Mouse (Mus musculus): ENCODE data around the gene Gm42688.

DNA sequence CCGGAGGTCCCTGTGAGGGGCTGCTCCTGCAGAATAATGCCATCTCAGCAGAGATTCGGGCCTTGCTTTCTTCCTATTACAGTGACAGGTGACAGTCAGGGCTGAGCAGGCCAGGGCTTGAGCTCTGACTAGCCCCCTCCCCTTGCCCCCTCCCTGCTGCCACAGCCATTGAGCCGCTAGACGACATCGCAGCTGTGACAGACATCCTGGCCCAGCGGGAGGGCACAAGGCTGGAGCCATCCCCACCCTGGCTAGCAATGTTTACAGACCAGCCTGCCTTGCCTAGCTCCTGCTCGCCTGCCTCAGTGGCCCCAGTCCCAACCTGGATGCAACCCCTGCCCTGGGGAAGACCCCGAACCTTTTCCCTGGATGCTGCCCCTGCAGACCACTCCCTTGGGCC, 50.3 kb downstream of the Gm42688 start:
- TF ChIP-seq CTCF (IDR thresholded peaks at IDR 0.05; ENCODE audit: low read depth) (no peak), EP300 (optimal IDR thresholded peaks at IDR 0.05) (no peak)

Measured in stomach, postnatal 0 days (tissue).